Mouse (Mus musculus) lung, embryonic 15.5 days (tissue): ENCODE results near the gene Cir1. TPM values are rescaled to one million over a fixed set of nuclear protein-coding genes. Genes with fewer than 3 reads are reported as not detected.

Experiments used
- ATAC-seq: fragments of 200-750 bp; cut with Nextera tagmentation; 2 replicates; pipeline ENCODE4 v1.8.0; 2017; ENCODE audit warnings: moderate number of reproducible peaks, borderline replicate concordance; ENCODE audit not compliant: low FRiP score, low TSS enrichment; ENCODE audit errors: extremely low read depth
- H3K27ac ChIP-seq: fragments of 300-500 bp; sonication (generic); 2 replicates; pipeline ENCODE4 v1.5.1; 2015; ENCODE audit warnings: moderate library complexity, mild to moderate bottlenecking, inconsistent platforms
- H3K27me3 ChIP-seq: fragments of 300-500 bp; sonication (generic); 2 replicates; pipeline ENCODE4 v1.6.1; 2015; ENCODE audit warnings: inconsistent platforms
- H3K36me3 ChIP-seq: fragments of 300-500 bp; sonication (generic); 2 replicates; pipeline ENCODE4 v1.6.1; 2015; ENCODE audit warnings: inconsistent platforms
- H3K4me1 ChIP-seq: fragments of 300-500 bp; sonication (generic); 2 replicates; pipeline ENCODE4 v1.6.1; 2015; ENCODE audit warnings: inconsistent platforms
- H3K4me2 ChIP-seq: fragments of 300-500 bp; sonication (generic); 2 replicates; pipeline ENCODE4 v1.6.1; 2015; ENCODE audit warnings: inconsistent platforms, mild to moderate bottlenecking, moderate library complexity
- H3K4me3 ChIP-seq: fragments of 300-500 bp; sonication (generic); 2 replicates; pipeline ENCODE4 v1.5.1; 2015; ENCODE audit warnings: mild to moderate bottlenecking, inconsistent platforms
- H3K9ac ChIP-seq: fragments of 300-500 bp; sonication (generic); 2 replicates; pipeline ENCODE4 v1.6.1; 2015; ENCODE audit warnings: inconsistent platforms
- H3K9me3 ChIP-seq: fragments of 300-500 bp; sonication (generic); 2 replicates; pipeline ENCODE4 v1.6.1; 2016; ENCODE audit warnings: inconsistent platforms
- WGBS: fragments of 180-500 bp; shearing (Covaris S2); methylation state at CpG from one replicate; pipeline ENCODE4 v1.1.7; 2015; 5-methylcytosine and 5-hydroxymethylcytosine counted together
- polyA plus RNA-seq: library from polyadenylated mRNA; unstranded; fragments of >200 nt; fragmentation: Nextera tagmentation; extraction: Ambion mirVana; gene quantifications from 2 replicates; pipeline ENCODE4 v1.2.1, GENCODE M21; 2015

Cir1 gene
- polyA plus RNA-seq, 1 experiment from 2014 or later = 25.7 TPM

DNA sequence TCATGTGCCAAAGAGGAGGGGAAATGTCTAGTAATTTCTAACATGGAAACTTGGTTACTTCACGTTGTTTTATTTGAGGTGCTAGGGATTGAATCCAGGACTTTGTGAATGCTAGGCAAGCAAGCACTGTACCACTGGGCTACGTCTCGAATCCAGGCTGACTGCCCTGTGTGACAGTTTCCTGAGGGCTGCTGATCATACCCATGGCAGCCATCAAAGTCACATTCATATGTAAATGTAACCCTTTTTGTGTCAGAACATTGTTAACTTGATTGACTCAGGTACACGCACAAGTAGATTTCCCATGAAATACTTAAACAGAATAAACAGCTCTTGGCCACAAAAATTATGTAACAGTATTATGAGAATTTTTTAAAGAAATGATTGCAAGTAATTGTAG is 63.8 kb downstream of the Cir1 start:
- H3K4me1 ChIP-seq = no peaks in the 10 kb centered on the region
- H3K4me2 ChIP-seq = no peak overlapping the region
- H3K9me3 ChIP-seq = no peaks in the 10 kb centered on the region
- WGBS = 77% methylated on average over 4 of the region's 4 CpGs
- H3K36me3 ChIP-seq = no peaks in the 10 kb centered on the region
- no peak overlapping the region for H3K27ac ChIP-seq
- no peak overlapping the region for H3K9ac ChIP-seq
- ATAC-seq = no peak
- H3K27me3 ChIP-seq = no peaks in the 10 kb centered on the region
- no peak overlapping the region for H3K4me3 ChIP-seq

DNA sequence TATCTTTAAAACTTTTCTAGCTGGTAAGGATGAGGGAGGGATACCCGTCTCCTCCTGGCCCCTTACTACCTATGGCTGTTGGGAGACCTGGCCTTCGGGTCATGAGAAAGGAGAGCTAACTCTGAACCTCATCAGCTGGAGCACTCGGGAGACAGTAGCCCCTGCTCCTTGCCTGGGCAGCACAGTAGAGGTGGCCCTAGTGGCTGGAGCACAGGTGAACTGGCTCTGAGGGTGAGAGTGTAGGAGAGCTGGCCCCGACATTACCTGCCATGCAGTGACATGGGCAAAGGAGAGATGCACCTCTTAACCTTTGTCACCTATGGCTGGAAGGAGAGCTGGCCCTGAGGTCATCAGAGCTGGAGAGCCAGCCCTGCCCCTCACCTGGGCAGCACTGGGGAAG is 71.2 kb downstream of the Cir1 start:
- Histone ChIP-seq H3K27me3 (no peaks in the 10 kb centered on the region), H3K9ac (no peak overlapping the region), H3K36me3 (no peaks in the 10 kb centered on the region), H3K4me3 (no peak overlapping the region), H3K27ac (no peak overlapping the region), H3K9me3 (no peaks in the 10 kb centered on the region), H3K4me1 (no peaks in the 10 kb centered on the region), H3K4me2 (no peak overlapping the region)
- no peak for ATAC-seq
- WGBS = 69% methylated on average over 4 of the region's 4 CpGs

Other genes with a start within 250 kb of the Cir1 start
- 75.0 and 80.1 TPM in 2 replicates for gene Ola1, start 93.8 kb downstream of the Cir1 start, polyA plus RNA-seq
- gene Sp9, start 40.8 kb downstream of the Cir1 start, polyA plus RNA-seq = not detected in 2 replicates
- 18.1 and 21.1 TPM in 2 replicates for gene Scrn3, start 100 bp downstream of the Cir1 start, polyA plus RNA-seq
- gene Gpr155, start 73.9 kb upstream of the Cir1 start, polyA plus RNA-seq = 6.3 and 6.4 TPM in 2 replicates
- 8.3 and 10.2 TPM in 2 replicates for gene Wipf1, start 217.0 kb upstream of the Cir1 start, polyA plus RNA-seq